Mouse (Mus musculus) cerebellum, adult 2 months (tissue): ENCODE measurements around the gene A530032D15Rik.
"Not testable (repeated sequence)": the region's sequence is repeated elsewhere in the genome, so short reads cannot be mapped to it uniquely, and the experiment has no call there.

Experiments
- CTCF ChIP-seq: fragments of 200-500 bp; IDR thresholded peaks from 2 replicates; pipeline ENCODE4 v1.5.1; 2011; ENCODE audit warnings: low read depth, mild to moderate bottlenecking, control low read depth, low read length, moderate library complexity, borderline replicate concordance; ENCODE audit not compliant: insufficient read depth
- POLR2A ChIP-seq: fragments of 200-500 bp; IDR thresholded peaks from 2 replicates; pipeline ENCODE4 v1.6.1; 2011; ENCODE audit warnings: low read length, control low read depth, borderline replicate concordance; ENCODE audit not compliant: insufficient read depth

- not testable (repeated sequence) for TF ChIP-seq POLR2A, CTCF
Measured at GRCm38 (mm10) chr1:85092169-85092568, 17.5 kb downstream of the A530032D15Rik start.
